Mouse (Mus musculus) c-Kit-positive CD71-positive TER-119-negative erythroid progenitor cells, embryonic 14.5 days (primary cell): ENCODE results near the gene Cnfn.
"Not testable (repeated sequence)": the region's sequence is repeated elsewhere in the genome, so short reads cannot be mapped to it uniquely, and the experiment has no call there.

Source experiments
- DNase-seq: peaks from one replicate; pipeline ENCODE4 v3.0.0-alpha.2; 2013; ENCODE audit warnings: low read depth

Cnfn gene

DNA sequence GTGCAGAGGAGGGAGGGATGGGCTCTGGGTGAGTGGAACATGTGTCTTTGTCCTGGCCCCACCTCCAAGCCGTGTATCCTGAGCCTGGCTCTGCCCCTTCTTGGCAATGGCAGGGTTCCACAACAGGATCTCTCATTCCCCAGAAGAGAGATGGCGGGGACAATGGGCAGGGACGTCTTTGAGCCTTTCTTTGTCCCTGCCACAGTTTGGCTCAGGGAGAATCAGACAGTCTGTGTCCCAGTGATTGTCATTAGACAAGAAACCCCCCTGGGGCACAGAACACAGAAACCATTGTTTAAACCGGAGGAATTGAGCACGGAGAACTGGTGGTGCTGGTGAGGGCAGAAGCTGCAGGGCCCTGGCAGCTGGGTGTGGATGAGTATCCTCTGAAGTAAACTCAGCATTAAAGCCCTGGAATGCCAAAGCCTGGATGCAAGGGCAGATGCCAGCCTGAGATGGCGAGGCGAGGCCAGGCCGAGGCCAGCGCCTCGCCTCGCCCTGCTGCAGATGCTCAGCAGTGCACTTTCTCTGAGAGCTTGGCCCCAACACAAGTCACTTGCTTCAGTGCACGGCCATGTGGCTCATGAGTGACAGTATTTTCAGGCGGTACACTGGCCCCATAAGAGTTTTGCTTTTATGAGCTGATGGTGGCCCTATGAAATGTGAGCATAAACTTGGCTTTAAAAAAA, 3.4 kb downstream of the Cnfn start:
- DNase-seq = no peak

DNA sequence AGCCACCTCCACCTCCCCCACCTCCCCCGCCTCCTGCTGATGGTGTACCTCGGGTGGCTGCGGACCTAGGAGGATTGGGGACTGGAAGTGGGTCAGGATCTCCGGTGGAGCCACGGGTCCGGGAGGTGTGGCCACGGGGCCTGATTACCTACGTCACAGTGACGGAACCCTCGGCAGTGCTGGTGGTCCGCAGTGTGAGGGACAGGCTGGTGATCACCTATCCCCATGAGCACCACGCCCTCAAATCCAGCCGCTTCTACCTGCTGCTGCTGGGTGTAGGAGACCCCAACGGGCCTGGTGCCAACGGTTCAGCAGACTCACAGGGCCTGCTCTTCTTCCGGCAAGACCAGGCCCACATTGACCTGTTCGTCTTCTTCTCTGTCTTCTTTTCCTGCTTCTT, 5.9 kb downstream of the Cnfn start:
- DNase-seq = no peak

DNA sequence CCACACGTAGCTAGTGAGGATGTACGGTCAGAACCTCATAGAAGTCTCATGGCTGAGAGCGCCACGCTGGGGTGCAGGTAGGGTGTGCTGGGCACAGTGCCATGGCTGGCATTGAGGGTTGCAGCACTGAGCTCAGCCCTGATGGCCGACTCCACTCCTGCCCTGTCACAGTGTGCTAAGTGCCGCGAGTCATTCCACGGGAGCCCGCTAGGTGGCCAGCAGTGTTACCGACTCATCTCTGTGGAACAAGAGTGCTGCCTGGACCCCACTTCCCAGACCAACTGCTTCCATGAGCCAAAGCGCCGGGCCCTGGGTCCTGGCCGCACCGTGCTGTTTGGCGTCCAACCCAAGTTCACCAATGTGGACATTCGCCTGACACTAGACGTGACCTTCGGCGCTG, 6.4 kb downstream of the Cnfn start:
- DNase-seq = no peak

- no peak for DNase-seq
Measured at GRCm38 (mm10) chr7:25358721-25359206, 10.8 kb downstream of the Cnfn start.

DNA sequence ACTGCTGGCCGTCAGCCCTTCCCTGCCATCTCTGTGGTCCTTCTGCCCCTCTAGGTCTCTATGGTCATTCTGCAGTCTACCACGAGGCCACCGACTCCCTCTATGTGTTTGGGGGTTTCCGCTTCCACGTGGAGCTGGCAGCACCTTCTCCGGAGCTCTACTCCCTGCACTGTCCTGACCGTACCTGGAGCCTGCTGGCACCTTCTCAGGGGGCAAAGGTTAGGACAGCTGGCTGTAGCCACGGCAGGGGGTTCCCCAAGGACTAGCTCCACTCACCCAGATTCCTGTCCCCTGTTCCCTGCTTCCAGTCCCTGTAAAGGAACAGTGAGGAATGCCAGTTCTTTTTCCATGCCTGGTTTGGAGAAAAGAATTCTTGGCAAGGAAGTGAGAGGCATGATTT, 20.7 kb downstream of the Cnfn start:
- no peak for DNase-seq

GRCm38 (mm10) chr7:25341000-25341784, 28.3 kb downstream of the Cnfn start:
- DNase-seq = no peak

- no peak for DNase-seq
Measured at GRCm38 (mm10) chr7:25339329-25339728, 30.2 kb downstream of the Cnfn start.

DNA sequence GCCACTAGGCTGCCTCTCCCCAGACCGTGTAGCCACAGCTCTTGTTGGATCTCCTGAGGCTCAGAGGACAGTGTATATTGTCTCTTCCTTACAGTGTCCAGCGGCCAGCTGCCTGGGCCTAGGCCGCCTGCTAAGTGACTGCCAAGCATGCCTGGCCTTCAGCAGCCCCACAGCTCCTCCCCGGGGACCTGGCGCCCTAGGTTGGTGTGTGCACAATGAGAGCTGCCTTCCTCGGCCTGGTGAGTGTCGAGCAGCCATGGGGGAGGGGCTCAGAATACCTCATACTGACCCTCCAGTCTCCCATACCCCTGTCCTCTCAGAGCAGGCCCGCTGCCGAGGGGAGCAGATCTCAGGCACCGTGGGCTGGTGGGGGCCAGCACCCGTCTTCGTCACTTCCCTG, 35.1 kb downstream of the Cnfn start:
- DNase-seq = no peak

DNA sequence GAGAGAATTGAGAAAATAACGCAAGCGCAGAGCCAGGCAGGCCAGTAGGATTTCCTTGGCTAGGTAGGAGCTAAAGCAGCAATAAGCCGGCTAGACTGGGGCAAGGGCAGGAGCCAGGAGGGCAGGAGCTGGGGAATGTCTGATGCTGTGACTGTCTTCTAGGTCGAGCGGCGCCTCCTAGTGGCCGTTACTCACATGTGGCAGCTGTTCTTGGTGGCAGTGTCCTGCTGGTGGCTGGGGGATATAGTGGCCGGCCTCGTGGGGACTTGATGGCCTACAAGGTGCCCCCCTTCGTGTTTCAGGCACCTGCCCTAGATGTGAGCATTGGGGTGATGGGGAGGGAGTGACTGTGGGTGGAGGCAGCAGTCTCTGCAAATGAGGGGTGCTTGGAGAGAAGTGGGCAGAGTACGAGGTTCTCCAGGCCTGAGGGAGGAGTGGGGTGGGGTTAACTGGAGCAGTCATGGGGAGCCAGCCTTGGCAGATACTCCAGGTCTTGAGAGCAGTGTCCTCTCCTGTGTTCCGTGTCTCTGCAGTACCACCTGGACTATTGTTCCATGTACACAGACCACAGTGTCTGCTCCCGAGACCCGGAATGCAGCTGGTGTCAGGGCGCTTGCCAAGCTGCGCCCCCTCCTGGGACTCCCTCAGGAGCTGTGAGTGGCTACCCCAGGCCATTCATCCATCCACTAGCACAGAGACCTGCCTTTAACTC, 35.8 kb downstream of the Cnfn start:
- peak; percentile 56 for DNase-seq

- no peak for DNase-seq
Measured at GRCm38 (mm10) chr7:25326233-25326632, 43.3 kb downstream of the Cnfn start.

DNA sequence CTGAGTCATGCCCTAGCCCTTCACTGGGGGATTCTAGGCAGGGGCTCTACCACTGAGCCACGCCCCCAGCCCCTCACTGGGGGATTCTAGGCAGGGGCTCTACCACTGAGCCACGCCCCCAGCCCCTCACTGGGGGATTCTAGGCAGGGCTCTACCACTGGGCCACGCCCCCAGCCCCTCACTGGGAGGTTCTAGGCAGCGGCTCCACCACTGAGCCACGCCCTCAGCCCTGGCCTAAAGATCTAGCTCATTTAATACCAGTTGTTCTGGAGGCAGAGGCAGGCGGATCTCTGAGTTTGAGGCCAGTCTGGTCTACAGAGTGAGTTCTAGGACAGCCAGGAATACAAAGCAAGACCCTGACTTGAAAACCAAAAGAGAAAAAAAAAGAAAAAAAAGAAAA, 44.1 kb downstream of the Cnfn start:
- not testable (repeated sequence) for DNase-seq

- no peak for DNase-seq
Measured at GRCm38 (mm10) chr7:25323219-25323618, 46.3 kb downstream of the Cnfn start.

GRCm38 (mm10) chr7:25322058-25322484, 47.5 kb downstream of the Cnfn start:
- DNase-seq = no peak
